Mouse (Mus musculus) neural tube, embryonic 13.5 days (tissue): ENCODE measurements around the gene Clec1a. TPM values are rescaled to one million over a fixed set of nuclear protein-coding genes. Genes with fewer than 3 reads are reported as not detected.

Experiments used
- ATAC-seq: fragments of 200-750 bp; cut with Nextera tagmentation; 2 replicates; pipeline ENCODE4 v1.8.0; 2017; ENCODE audit warnings: low read depth, mild to moderate bottlenecking, moderate TSS enrichment, moderate library complexity
- H3K27ac ChIP-seq: fragments of 300-500 bp; sonication (generic); replicated peaks from 2 replicates; pipeline ENCODE4 v1.5.1; 2015; ENCODE audit warnings: moderate library complexity, mild to moderate bottlenecking, inconsistent platforms
- H3K27me3 ChIP-seq: fragments of 300-500 bp; sonication (generic); 2 replicates; pipeline ENCODE4 v1.6.1; 2015; ENCODE audit warnings: mild to moderate bottlenecking, inconsistent platforms
- H3K36me3 ChIP-seq: fragments of 300-500 bp; sonication (generic); 2 replicates; pipeline ENCODE4 v1.6.1; 2015; ENCODE audit warnings: mild to moderate bottlenecking, inconsistent platforms
- H3K4me1 ChIP-seq: fragments of 300-500 bp; sonication (generic); replicated peaks from 2 replicates; pipeline ENCODE4 v1.6.1; 2015; ENCODE audit warnings: inconsistent platforms
- H3K4me2 ChIP-seq: fragments of 300-500 bp; sonication (generic); 2 replicates; pipeline ENCODE4 v1.6.1; 2015; ENCODE audit warnings: inconsistent platforms, mild to moderate bottlenecking, moderate library complexity
- H3K4me3 ChIP-seq: fragments of 300-500 bp; sonication (generic); 2 replicates; pipeline ENCODE4 v1.5.1; 2015; ENCODE audit warnings: mild to moderate bottlenecking, inconsistent platforms
- H3K9ac ChIP-seq: fragments of 300-500 bp; sonication (generic); 2 replicates; pipeline ENCODE4 v1.6.1; 2015; ENCODE audit warnings: moderate library complexity, mild to moderate bottlenecking, inconsistent platforms
- H3K9me3 ChIP-seq: fragments of 300-500 bp; sonication (generic); 2 replicates; pipeline ENCODE4 v1.6.1; 2016; ENCODE audit warnings: inconsistent platforms
- WGBS: fragments of 180-500 bp; shearing (Covaris S2); methylation state at CpG from one replicate; pipeline ENCODE4 v1.1.7; 2015; 5-methylcytosine and 5-hydroxymethylcytosine counted together
- polyA plus RNA-seq: library from polyadenylated mRNA; unstranded; fragments of >200 nt; fragmentation: Nextera tagmentation; extraction: Ambion mirVana; gene quantifications from 2 replicates; pipeline ENCODE4 v1.2.1, GENCODE M21; 2015

Clec1a gene
- polyA plus RNA-seq, 1 experiment from 2014 or later = 1.4 TPM

DNA sequence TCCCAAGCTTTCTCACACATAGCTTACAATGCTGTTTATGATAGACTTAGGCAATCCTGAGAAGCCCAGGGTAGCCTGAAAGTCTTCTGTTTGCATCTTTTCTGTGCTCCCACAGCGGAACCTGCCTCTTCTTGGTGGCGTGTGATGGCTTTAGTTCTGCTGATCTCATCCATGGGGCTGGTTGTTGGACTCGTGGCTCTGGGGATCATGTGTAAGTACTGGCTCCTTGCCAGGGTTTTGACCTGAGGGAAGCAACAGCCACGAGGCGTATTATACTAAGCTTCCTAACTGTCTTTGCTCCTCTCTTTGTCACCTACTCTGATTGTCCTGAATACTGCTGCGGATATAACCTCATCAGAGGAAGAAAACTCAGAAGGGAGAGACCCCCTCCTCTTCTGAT lies 51.9 kb downstream of the Clec1a start:
- no peak overlapping the region for H3K4me2 ChIP-seq
- no peaks in the 10 kb centered on the region for H3K36me3 ChIP-seq
- WGBS = 75% methylated on average over 6 of the region's 6 CpGs
- no peak overlapping the region for H3K4me3 ChIP-seq
- no peaks in the 10 kb centered on the region for H3K9me3 ChIP-seq
- ATAC-seq = no peak
- no peak overlapping the region for H3K9ac ChIP-seq
- H3K27me3 ChIP-seq = no peaks in the 10 kb centered on the region
- no peaks in the 10 kb centered on the region for H3K4me1 ChIP-seq
- H3K27ac ChIP-seq = no peak overlapping the region

DNA sequence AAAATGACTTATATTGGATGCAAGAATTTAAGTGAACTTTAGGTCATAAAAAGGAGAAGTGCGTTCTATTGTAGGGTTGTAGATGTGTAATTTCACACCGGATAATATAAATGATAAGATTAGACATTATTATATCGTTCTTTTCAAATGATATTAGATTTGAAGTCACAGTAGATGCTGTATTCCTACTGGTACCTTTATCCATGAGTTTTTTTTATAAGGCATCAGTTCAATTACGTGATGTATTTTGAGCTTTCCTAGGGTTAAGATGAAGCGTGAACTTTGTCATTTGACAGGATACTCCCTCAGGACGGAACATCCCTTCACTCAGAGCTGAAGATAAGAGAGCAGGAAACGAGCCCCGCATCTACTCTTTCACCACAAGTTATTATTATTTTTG lies 54.8 kb downstream of the Clec1a start, which contains the start of gene Clec1b:
TSS of gene Clec1b (plus strand) at position 301 of the 400 bp plus-strand sequence.
- no peak for ATAC-seq
- WGBS = 87% methylated on average over 8 of the region's 8 CpGs
- H3K4me2 ChIP-seq = no peak within 1 kb of the TSS
- H3K36me3 ChIP-seq = no peaks in the 10 kb centered on the region
- no peak within 1 kb of the TSS for H3K4me3 ChIP-seq
- no peaks in the 10 kb centered on the region for H3K4me1 ChIP-seq
- no peak within 1 kb of the TSS for H3K27ac ChIP-seq
- H3K27me3 ChIP-seq = no peaks in the 10 kb centered on the region
- H3K9me3 ChIP-seq = no peaks in the 10 kb centered on the region
- H3K9ac ChIP-seq = no peak within 1 kb of the TSS

- no peaks in the 10 kb centered on the region for H3K27me3 ChIP-seq
- peak; percentile 47; the same call in 1 of the 2 replicates for ATAC-seq
- H3K9ac ChIP-seq = no peak overlapping the region
- H3K4me3 ChIP-seq = no peak overlapping the region
- no peaks in the 10 kb centered on the region for H3K9me3 ChIP-seq
- no peaks in the 10 kb centered on the region for H3K4me1 ChIP-seq
- no peaks in the 10 kb centered on the region for H3K36me3 ChIP-seq
- no peak overlapping the region for H3K4me2 ChIP-seq
- WGBS = 85% methylated on average over 6 of the region's 6 CpGs
- H3K27ac ChIP-seq = no peak overlapping the region
Observed at GRCm38 (mm10) chr6:129393732-129394131, 58.1 kb downstream of the Clec1a start.

DNA sequence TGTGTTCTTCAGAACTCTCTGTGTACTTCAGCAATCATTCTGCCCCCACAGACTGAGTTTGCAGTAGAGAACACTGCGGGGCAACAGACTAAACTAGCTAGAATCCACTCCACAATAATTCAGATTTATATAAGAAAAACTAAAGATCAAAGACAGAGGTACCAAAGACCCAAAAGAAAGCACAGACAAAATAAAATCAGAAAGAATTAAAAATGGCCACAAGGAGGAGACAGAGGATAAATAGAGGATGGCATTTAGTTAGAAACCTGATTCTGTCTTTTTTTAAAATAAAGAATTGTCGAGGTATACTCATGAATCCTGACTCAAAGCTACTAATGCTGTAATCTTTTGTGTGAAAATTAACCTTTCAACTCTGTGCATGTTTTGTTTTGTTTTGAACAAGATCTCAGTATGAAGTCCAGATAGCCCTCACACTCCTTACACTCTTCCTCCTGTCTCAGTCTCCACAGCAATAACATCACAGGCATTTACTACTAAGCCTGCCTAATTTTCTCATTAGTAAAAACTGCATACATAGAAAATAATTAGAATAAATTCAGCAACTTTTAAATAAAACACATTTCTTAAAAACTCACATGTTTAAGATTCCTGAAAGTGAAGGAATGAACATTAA lies 58.6 kb downstream of the Clec1a start:
- Histone ChIP-seq H3K4me2 (no peak overlapping the region), H3K4me3 (no peak overlapping the region), H3K9me3 (no peaks in the 10 kb centered on the region), H3K27ac (no peak overlapping the region), H3K27me3 (no peaks in the 10 kb centered on the region), H3K9ac (no peak overlapping the region), H3K36me3 (no peaks in the 10 kb centered on the region), H3K4me1 (no peaks in the 10 kb centered on the region)
- ATAC-seq = no peak
- WGBS = 44% methylated on average over 2 of the region's 2 CpGs

GRCm38 (mm10) chr6:129385774-129386173 lies 66.0 kb downstream of the Clec1a start, which contains the start of gene Clec12b:
Gene Clec12b (minus strand): TSS chr6:129385874.
- Histone ChIP-seq H3K9ac (no peak within 1 kb of the TSS), H3K36me3 (no peaks in the 10 kb centered on the region), H3K4me3 (no peak within 1 kb of the TSS), H3K4me1 (peaks cover 9% of the 10 kb centered on the region), H3K4me2 (no peak within 1 kb of the TSS), H3K27ac (no peak within 1 kb of the TSS), H3K27me3 (no peaks in the 10 kb centered on the region), H3K9me3 (no peaks in the 10 kb centered on the region)
- 75% methylated on average over 2 of the region's 2 CpGs for WGBS
- ATAC-seq = no peak

GRCm38 (mm10) chr6:129385000-129385399 lies 66.8 kb downstream of the Clec1a start:
- Histone ChIP-seq H3K9ac (no peak overlapping the region), H3K27me3 (no peaks in the 10 kb centered on the region), H3K4me2 (no peak overlapping the region), H3K4me1 (peaks cover 9% of the 10 kb centered on the region), H3K9me3 (no peaks in the 10 kb centered on the region), H3K27ac (no peak overlapping the region), H3K36me3 (no peaks in the 10 kb centered on the region), H3K4me3 (no peak overlapping the region)
- ATAC-seq = no peak
- 50% methylated on average over 4 of the region's 4 CpGs for WGBS

DNA sequence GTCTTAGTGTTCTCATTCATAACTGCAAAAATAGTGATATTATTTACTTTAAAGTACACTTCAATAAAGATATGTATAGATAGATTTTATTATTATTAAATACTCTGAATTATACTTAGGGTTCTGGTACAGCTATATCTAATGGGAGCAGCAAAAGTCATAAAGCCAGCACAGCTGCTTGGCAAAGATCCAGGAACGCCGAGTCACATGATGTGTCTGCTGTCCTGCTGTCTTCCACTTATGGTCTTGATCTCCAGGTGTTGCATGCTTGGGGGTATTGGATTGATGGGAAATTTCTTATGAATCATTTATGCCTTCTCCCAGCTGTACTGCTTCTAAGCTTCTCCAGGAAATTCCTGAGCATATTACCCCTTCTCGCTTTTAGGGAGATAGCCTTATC lies 68.3 kb downstream of the Clec1a start:
- no peak for ATAC-seq
- H3K27me3 ChIP-seq = no peaks in the 10 kb centered on the region
- no peak overlapping the region for H3K4me2 ChIP-seq
- H3K4me1 ChIP-seq = peaks cover 9% of the 10 kb centered on the region
- WGBS = 80% methylated on average over 3 of the region's 3 CpGs
- no peak overlapping the region for H3K27ac ChIP-seq
- no peak overlapping the region for H3K9ac ChIP-seq
- no peaks in the 10 kb centered on the region for H3K36me3 ChIP-seq
- H3K4me3 ChIP-seq = no peak overlapping the region
- H3K9me3 ChIP-seq = no peaks in the 10 kb centered on the region

DNA sequence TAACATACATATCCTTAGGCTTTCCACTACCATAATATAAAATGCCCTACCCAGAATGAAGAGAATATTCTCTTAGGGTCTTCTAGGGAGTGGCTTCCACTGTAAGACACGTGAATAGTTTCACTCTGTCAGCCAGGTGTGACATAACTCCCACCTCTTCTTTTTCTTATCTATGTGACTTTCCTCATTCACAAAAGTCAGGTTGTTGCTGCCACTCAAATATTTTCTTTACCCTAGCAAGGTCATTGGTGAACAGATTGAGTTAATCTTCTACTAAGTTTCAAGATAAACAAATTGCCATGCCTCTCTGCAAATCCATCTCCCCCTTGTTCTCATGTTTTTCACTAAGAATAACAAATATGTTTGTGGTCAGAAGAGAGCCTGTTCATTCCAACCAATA lies 70.1 kb downstream of the Clec1a start:
- no peaks in the 10 kb centered on the region for H3K36me3 ChIP-seq
- H3K9ac ChIP-seq = no peak overlapping the region
- 91% methylated on average over 1 of the region's 1 CpGs for WGBS
- no peaks in the 10 kb centered on the region for H3K27me3 ChIP-seq
- no peak for ATAC-seq
- no peak overlapping the region for H3K27ac ChIP-seq
- H3K4me1 ChIP-seq = peaks cover 9% of the 10 kb centered on the region
- H3K4me2 ChIP-seq = no peak overlapping the region
- H3K4me3 ChIP-seq = no peak overlapping the region
- H3K9me3 ChIP-seq = no peaks in the 10 kb centered on the region

DNA sequence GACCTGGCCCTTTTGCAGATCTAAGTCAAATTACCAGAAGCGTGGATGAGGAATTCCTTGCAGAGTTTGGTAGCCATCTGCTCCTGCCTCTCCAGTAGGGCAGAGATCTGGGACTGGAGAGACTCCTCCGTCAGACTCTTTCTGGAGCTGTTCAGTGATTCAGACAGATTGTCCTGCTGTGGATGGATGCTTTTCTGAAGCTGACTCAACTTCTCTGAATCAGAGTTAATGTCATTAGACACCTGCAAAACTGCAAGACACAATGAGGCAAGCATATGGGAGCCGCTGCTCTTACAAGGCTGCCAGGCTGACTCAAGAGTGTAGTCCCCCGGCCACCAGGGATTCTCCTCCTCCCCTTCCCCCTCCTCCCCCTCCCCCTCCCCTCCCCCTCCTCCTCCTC lies 71.3 kb downstream of the Clec1a start:
- Histone ChIP-seq H3K36me3 (no peaks in the 10 kb centered on the region), H3K4me1 (peaks cover 6% of the 10 kb centered on the region), H3K27me3 (no peaks in the 10 kb centered on the region), H3K4me2 (no peak overlapping the region), H3K4me3 (no peak overlapping the region), H3K9me3 (0 out of 2 replicates have a peak, but pooled peaks cover 6% of the 10 kb centered on the region), H3K9ac (no peak overlapping the region), H3K27ac (no peak overlapping the region)
- no peak for ATAC-seq
- 65% methylated on average over 4 of the region's 4 CpGs for WGBS

DNA sequence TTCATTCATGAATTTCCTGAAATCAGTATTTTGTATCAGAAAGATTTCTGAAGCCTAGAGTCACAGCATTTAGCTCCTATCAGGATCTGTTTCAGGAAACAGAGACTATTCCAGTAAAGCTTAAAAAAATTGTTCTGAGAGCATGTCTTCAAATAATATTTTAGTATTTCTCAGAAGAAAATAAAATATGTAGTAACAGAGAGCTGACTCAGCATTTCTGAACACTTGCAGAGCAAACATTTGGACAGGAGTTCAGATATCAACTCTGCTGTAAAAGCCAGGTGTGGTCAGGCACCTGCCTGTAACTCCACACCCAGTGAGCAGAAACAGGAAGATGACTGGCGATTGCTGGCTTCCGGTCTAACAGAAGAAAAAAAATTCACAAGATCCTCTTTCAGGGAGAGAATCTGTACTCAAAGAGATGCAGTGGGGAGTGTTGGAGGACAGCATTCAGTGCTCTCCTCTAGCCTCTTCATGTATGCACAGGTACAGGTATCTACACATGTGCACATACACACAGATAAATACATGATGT lies 76.8 kb downstream of the Clec1a start:
- Histone ChIP-seq H3K36me3 (no peaks in the 10 kb centered on the region), H3K4me1 (no peaks in the 10 kb centered on the region), H3K27ac (no peak overlapping the region), H3K9ac (no peak overlapping the region), H3K4me3 (no peak overlapping the region), H3K9me3 (0 out of 2 replicates have a peak, but pooled peaks cover 6% of the 10 kb centered on the region), H3K4me2 (no peak overlapping the region), H3K27me3 (no peaks in the 10 kb centered on the region)
- no peak for ATAC-seq
- 90% methylated on average over 2 of the region's 2 CpGs for WGBS

Other genes with a start within 250 kb of the Clec1a start
- not detected in 2 replicates for gene Cd69, start 176.6 kb downstream of the Clec1a start, polyA plus RNA-seq
- not detected in 2 replicates for gene 4922502D21Rik, start 120.2 kb downstream of the Clec1a start, polyA plus RNA-seq
- 0.50 and 0.58 TPM in 2 replicates for gene Clec12a, start 109.3 kb downstream of the Clec1a start, polyA plus RNA-seq
- not detected in 2 replicates for gene Clec12b, start 66.1 kb downstream of the Clec1a start, polyA plus RNA-seq
- gene Clec1b, start 54.7 kb downstream of the Clec1a start, polyA plus RNA-seq = 2.0 and 3.0 TPM in 2 replicates
- 0.25 and 0.26 TPM in 2 replicates for gene Clec9a, start 43.1 kb downstream of the Clec1a start, polyA plus RNA-seq
- 0.06 TPM in 1 of 2 replicates, not detected in the other for gene Olr1, start 55.2 kb upstream of the Clec1a start, polyA plus RNA-seq
- 0.11 and 0.37 TPM in 2 replicates for gene Tmem52b, start 60.6 kb upstream of the Clec1a start, polyA plus RNA-seq
- gene Gabarapl1, start 81.2 kb upstream of the Clec1a start, polyA plus RNA-seq = 173 and 185 TPM in 2 replicates
- not detected in 2 replicates for gene Klre1, start 125.9 kb upstream of the Clec1a start, polyA plus RNA-seq
- not detected in 2 replicates for gene Klrd1, start 139.8 kb upstream of the Clec1a start, polyA plus RNA-seq
- gene Klrk1, start 171.9 kb upstream of the Clec1a start, polyA plus RNA-seq = 0.18 and 0.25 TPM in 2 replicates
- gene Klrc3, start 191.3 kb upstream of the Clec1a start, polyA plus RNA-seq = not detected in 2 replicates
- not detected in 2 replicates for gene Klrc2, start 208.7 kb upstream of the Clec1a start, polyA plus RNA-seq
- gene Klrc1, start 227.0 kb upstream of the Clec1a start, polyA plus RNA-seq = not detected in 2 replicates